Mouse (Mus musculus): ENCODE measurements around the gene Shb. TPM values are rescaled to one million over a fixed set of nuclear protein-coding genes. Genes with fewer than 3 reads are reported as not detected.

The Shb gene
- polyA plus RNA-seq, 1 experiment from 2014 or later: 7.3 TPM

- Histone ChIP-seq H3K4me1 (replicated peaks; ENCODE audit: control insufficient read depth, insufficient read depth, low read length) (peaks cover 67% of the 10 kb centered on the region), H3K27me3 (replicated peaks; ENCODE audit: control insufficient read depth, insufficient read depth, low read length) (no peaks in the 10 kb centered on the region), H3K9me3 (ENCODE audit: control insufficient read depth, low read length) (no peaks in the 10 kb centered on the region), H3K27ac (ENCODE audit: low read depth) (peak overlapping the region; percentile 55), H3K9ac (ENCODE audit: low read length) (0 out of 2 replicates have a peak overlapping the region, but pooled peaks have one; percentile 6), H3K36me3 (ENCODE audit: control insufficient read depth, insufficient read depth, low read length) (no peaks in the 10 kb centered on the region), H3K4me3 (ENCODE audit: low read depth, low read length) (no peak overlapping the region), H3K4me2 (ENCODE audit: low read length) (0 out of 2 replicates have a peak overlapping the region, but pooled peaks have one; percentile 2)
- DNase-seq (ENCODE audit: low spot score) (peak; percentile 80), ATAC-seq (replicated peaks; ENCODE audit: low FRiP score, low TSS enrichment, low read depth) (peak; percentile 40)
- 34% methylated on average over 18 of the region's 18 CpGs for WGBS
Measured at GRCm38 (mm10) chr4:45489141-45490035, 42.9 kb downstream of the Shb start.

GRCm38 (mm10) chr4:45487681-45488081 is 44.6 kb downstream of the Shb start:
- 30% methylated on average over 6 of the region's 6 CpGs for WGBS
- Histone ChIP-seq H3K9ac (ENCODE audit: low read length) (no peak overlapping the region), H3K4me1 (replicated peaks; ENCODE audit: control insufficient read depth, insufficient read depth, low read length) (peaks cover 59% of the 10 kb centered on the region), H3K4me3 (ENCODE audit: low read depth, low read length) (no peak overlapping the region), H3K27me3 (replicated peaks; ENCODE audit: control insufficient read depth, insufficient read depth, low read length) (no peaks in the 10 kb centered on the region), H3K36me3 (ENCODE audit: control insufficient read depth, insufficient read depth, low read length) (no peaks in the 10 kb centered on the region), H3K27ac (ENCODE audit: low read depth) (no peak overlapping the region), H3K9me3 (ENCODE audit: control insufficient read depth, low read length) (no peaks in the 10 kb centered on the region), H3K4me2 (ENCODE audit: low read length) (no peak overlapping the region)
- DNase-seq (ENCODE audit: low spot score) (no peak), ATAC-seq (replicated peaks; ENCODE audit: low FRiP score, low TSS enrichment, low read depth) (no peak)

GRCm38 (mm10) chr4:45485024-45485423 is 47.2 kb downstream of the Shb start:
- H3K4me2 ChIP-seq (ENCODE audit: low read length): no peak overlapping the region
- H3K27ac ChIP-seq (ENCODE audit: low read depth): no peak overlapping the region
- 81% methylated on average over 5 of the region's 5 CpGs for WGBS
- H3K36me3 ChIP-seq (ENCODE audit: control insufficient read depth, insufficient read depth, low read length): no peaks in the 10 kb centered on the region
- H3K9ac ChIP-seq (ENCODE audit: low read length): no peak overlapping the region
- H3K4me3 ChIP-seq (ENCODE audit: low read depth, low read length): no peak overlapping the region
- peaks cover 44% of the 10 kb centered on the region for H3K4me1 ChIP-seq (replicated peaks; ENCODE audit: control insufficient read depth, insufficient read depth, low read length)
- ATAC-seq (replicated peaks; ENCODE audit: low FRiP score, low TSS enrichment, low read depth): no peak
- no peak for DNase-seq (ENCODE audit: low spot score)
- no peaks in the 10 kb centered on the region for H3K9me3 ChIP-seq (ENCODE audit: control insufficient read depth, low read length)
- no peaks in the 10 kb centered on the region for H3K27me3 ChIP-seq (replicated peaks; ENCODE audit: control insufficient read depth, insufficient read depth, low read length)

GRCm38 (mm10) chr4:45483271-45484245 is 48.7 kb downstream of the Shb start:
- H3K4me2 ChIP-seq (ENCODE audit: low read length): no peak overlapping the region
- H3K27ac ChIP-seq (ENCODE audit: low read depth): no peak overlapping the region
- H3K9me3 ChIP-seq (ENCODE audit: control insufficient read depth, low read length): no peaks in the 10 kb centered on the region
- H3K27me3 ChIP-seq (replicated peaks; ENCODE audit: control insufficient read depth, insufficient read depth, low read length): no peaks in the 10 kb centered on the region
- DNase-seq (ENCODE audit: low spot score) (no peak), ATAC-seq (replicated peaks; ENCODE audit: low FRiP score, low TSS enrichment, low read depth) (0 out of 2 replicates have a peak, but pooled peaks have one; percentile 22)
- H3K9ac ChIP-seq (ENCODE audit: low read length): no peak overlapping the region
- no peaks in the 10 kb centered on the region for H3K36me3 ChIP-seq (ENCODE audit: control insufficient read depth, insufficient read depth, low read length)
- no peak overlapping the region for H3K4me3 ChIP-seq (ENCODE audit: low read depth, low read length)
- H3K4me1 ChIP-seq (replicated peaks; ENCODE audit: control insufficient read depth, insufficient read depth, low read length): peaks cover 43% of the 10 kb centered on the region
- WGBS: 59% methylated on average over 8 of the region's 8 CpGs

GRCm38 (mm10) chr4:45482271-45482670 is 50.0 kb downstream of the Shb start:
- no peak for ATAC-seq (replicated peaks; ENCODE audit: low FRiP score, low TSS enrichment, low read depth)
- 86% methylated on average over 13 of the region's 13 CpGs for WGBS

GRCm38 (mm10) chr4:45481431-45481830 is 50.8 kb downstream of the Shb start:
- DNase-seq (ENCODE audit: low spot score) (no peak), ATAC-seq (replicated peaks; ENCODE audit: low FRiP score, low TSS enrichment, low read depth) (no peak)
- Histone ChIP-seq H3K9me3 (ENCODE audit: control insufficient read depth, low read length) (no peaks in the 10 kb centered on the region), H3K36me3 (ENCODE audit: control insufficient read depth, insufficient read depth, low read length) (no peaks in the 10 kb centered on the region), H3K4me1 (replicated peaks; ENCODE audit: control insufficient read depth, insufficient read depth, low read length) (peaks cover 42% of the 10 kb centered on the region), H3K27ac (ENCODE audit: low read depth) (no peak overlapping the region), H3K27me3 (replicated peaks; ENCODE audit: control insufficient read depth, insufficient read depth, low read length) (no peaks in the 10 kb centered on the region), H3K4me3 (ENCODE audit: low read depth, low read length) (no peak overlapping the region), H3K4me2 (ENCODE audit: low read length) (no peak overlapping the region), H3K9ac (ENCODE audit: low read length) (no peak overlapping the region)
- 83% methylated on average over 5 of the region's 5 CpGs for WGBS

More at GRCm38 (mm10) chr4:45482271-45482670, 50.0 kb downstream of the Shb start:
- Histone ChIP-seq H3K36me3 (ENCODE audit: control insufficient read depth, insufficient read depth, low read length) (no peaks in the 10 kb centered on the region), H3K27me3 (replicated peaks; ENCODE audit: control insufficient read depth, insufficient read depth, low read length) (no peaks in the 10 kb centered on the region), H3K9ac (ENCODE audit: low read length) (no peak overlapping the region), H3K4me3 (ENCODE audit: low read depth, low read length) (no peak overlapping the region), H3K4me1 (replicated peaks; ENCODE audit: control insufficient read depth, insufficient read depth, low read length) (peaks cover 42% of the 10 kb centered on the region), H3K4me2 (ENCODE audit: low read length) (no peak overlapping the region), H3K27ac (ENCODE audit: low read depth) (no peak overlapping the region), H3K9me3 (ENCODE audit: control insufficient read depth, low read length) (no peaks in the 10 kb centered on the region)
- no peak for DNase-seq (ENCODE audit: low spot score)

- H3K4me1 ChIP-seq (replicated peaks; ENCODE audit: control insufficient read depth, insufficient read depth, low read length): peaks cover 42% of the 10 kb centered on the region
- DNase-seq (ENCODE audit: low spot score) (no peak), ATAC-seq (replicated peaks; ENCODE audit: low FRiP score, low TSS enrichment, low read depth) (no peak)
- H3K27ac ChIP-seq (ENCODE audit: low read depth): no peak overlapping the region
- no peaks in the 10 kb centered on the region for H3K27me3 ChIP-seq (replicated peaks; ENCODE audit: control insufficient read depth, insufficient read depth, low read length)
- H3K36me3 ChIP-seq (ENCODE audit: control insufficient read depth, insufficient read depth, low read length): no peaks in the 10 kb centered on the region
- no peak overlapping the region for H3K4me3 ChIP-seq (ENCODE audit: low read depth, low read length)
- no peaks in the 10 kb centered on the region for H3K9me3 ChIP-seq (ENCODE audit: control insufficient read depth, low read length)
- WGBS: 53% methylated on average over 3 of the region's 3 CpGs
- H3K9ac ChIP-seq (ENCODE audit: low read length): no peak overlapping the region
- H3K4me2 ChIP-seq (ENCODE audit: low read length): no peak overlapping the region
Measured at GRCm38 (mm10) chr4:45480595-45480994, 51.7 kb downstream of the Shb start.

- Histone ChIP-seq H3K4me2 (ENCODE audit: low read length) (no peak overlapping the region), H3K27ac (ENCODE audit: low read depth) (no peak overlapping the region), H3K4me1 (replicated peaks; ENCODE audit: control insufficient read depth, insufficient read depth, low read length) (peaks cover 39% of the 10 kb centered on the region), H3K36me3 (ENCODE audit: control insufficient read depth, insufficient read depth, low read length) (no peaks in the 10 kb centered on the region), H3K4me3 (ENCODE audit: low read depth, low read length) (no peak overlapping the region), H3K9ac (ENCODE audit: low read length) (no peak overlapping the region), H3K27me3 (replicated peaks; ENCODE audit: control insufficient read depth, insufficient read depth, low read length) (no peaks in the 10 kb centered on the region), H3K9me3 (ENCODE audit: control insufficient read depth, low read length) (no peaks in the 10 kb centered on the region)
- DNase-seq (ENCODE audit: low spot score) (no peak), ATAC-seq (replicated peaks; ENCODE audit: low FRiP score, low TSS enrichment, low read depth) (no peak)
- WGBS: 59% methylated on average over 10 of the region's 10 CpGs
Measured at GRCm38 (mm10) chr4:45479433-45479832, 52.8 kb downstream of the Shb start.
